Mouse (Mus musculus): ENCODE measurements at regions not wholly inside any gene's neighbourhood (a gene's known extent, or its start where the extent isn't known, plus 50 kb on each side); places are given as distances from the start of the nearest gene placed in this dataset.
A peak's percentile ranks its signal among the peaks of the same experiment; 100 is the strongest.
"Not testable (repeated sequence)": the region's sequence is repeated elsewhere in the genome, so short reads cannot be mapped to it uniquely, and the experiment has no call there.

DNA sequence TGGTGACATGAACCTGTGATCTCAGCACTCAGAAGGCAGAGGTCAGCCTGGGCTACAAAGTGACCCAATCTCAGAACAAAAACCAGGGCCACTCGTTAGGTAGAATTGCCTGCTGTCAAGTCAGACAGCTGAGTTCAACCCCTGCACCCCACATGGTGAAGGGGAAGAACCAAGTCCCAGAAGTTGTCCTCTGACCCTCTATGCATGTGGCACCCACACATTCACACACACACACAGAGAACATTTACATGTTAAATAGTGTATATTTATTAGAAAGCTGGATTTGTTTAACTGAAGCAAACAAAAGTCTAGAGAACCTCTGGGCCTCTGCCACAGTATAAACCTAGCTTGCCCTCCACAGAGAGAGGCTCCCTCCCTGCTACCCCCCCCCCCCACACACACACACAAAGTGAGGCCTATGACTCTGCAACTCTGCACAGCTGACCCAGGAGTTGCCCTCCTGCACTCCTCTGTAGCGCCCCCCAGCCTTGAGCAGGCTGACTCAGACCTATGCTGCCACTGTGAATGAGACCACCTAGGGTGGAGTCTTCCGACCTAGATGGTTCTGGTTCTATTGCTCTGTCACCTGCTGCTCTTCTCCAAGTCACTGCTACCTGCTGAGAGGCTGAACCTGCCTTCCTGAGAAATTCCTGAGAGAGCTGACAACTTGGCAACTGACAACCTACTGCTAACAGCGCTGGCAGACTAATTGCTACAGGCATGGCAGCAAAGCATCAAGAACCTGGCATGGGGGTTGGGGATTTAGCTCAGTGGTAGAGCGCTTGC lies 52.1 kb upstream of the Ier3 start:
- Histone ChIP-seq H3K27me3 (ENCODE audit: control insufficient read depth, insufficient read depth, low read length) (no peaks in the 10 kb centered on the region), H3K36me3 (ENCODE audit: control insufficient read depth, insufficient read depth, low read length) (no peaks in the 10 kb centered on the region), H3K4me3 (no peak overlapping the region), H3K27ac (no peak overlapping the region), H3K4me1 (ENCODE audit: control insufficient read depth, insufficient read depth, low read length) (no peaks in the 10 kb centered on the region), H3K79me2 (replicated peaks; ENCODE audit: control insufficient read depth, insufficient read depth, low read length) (no peaks in the 10 kb centered on the region), H3K9ac (ENCODE audit: low read depth, low read length) (no peak overlapping the region)
- no peak for TF ChIP-seq EP300 (IDR thresholded peaks at IDR 0.05; ENCODE audit: insufficient read depth, low read depth, low read length)
- no peak for TF ChIP-seq POLR2A (IDR thresholded peaks at IDR 0.05; ENCODE audit: insufficient read depth, low read depth, low read length)
- no peak for TF ChIP-seq CTCF (IDR thresholded peaks at IDR 0.05)
- DNase-seq: no peak
- intact Hi-C loops (cut with DNase I): no loop called here
- 85% methylated on average over 5 of the region's 5 CpGs for WGBS

DNA sequence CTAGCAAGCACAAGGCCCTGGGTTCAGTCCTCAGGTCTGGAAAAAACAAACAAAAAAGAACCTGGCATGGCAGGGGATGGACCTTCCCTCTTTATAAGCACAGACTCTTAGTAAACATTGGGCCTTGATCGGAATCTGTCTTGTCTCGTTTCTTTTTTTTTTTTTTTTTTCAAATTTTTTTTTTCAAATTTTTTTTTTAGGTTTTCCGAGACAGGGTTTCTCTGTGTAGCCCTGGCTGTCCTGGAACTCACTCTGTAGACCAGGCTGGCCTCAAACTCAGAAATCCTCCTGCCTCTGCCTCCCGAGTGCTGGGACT lies 51.6 kb upstream of the Ier3 start:
- H3K27ac ChIP-seq; H3K4me1 ChIP-seq (ENCODE audit: control insufficient read depth, insufficient read depth, low read length); H3K9ac ChIP-seq (ENCODE audit: low read depth, low read length); H3K36me3 ChIP-seq (ENCODE audit: control insufficient read depth, insufficient read depth, low read length); intact Hi-C loops (cut with DNase I); H3K79me2 ChIP-seq (replicated peaks; ENCODE audit: control insufficient read depth, insufficient read depth, low read length); DNase-seq; H3K27me3 ChIP-seq (ENCODE audit: control insufficient read depth, insufficient read depth, low read length); H3K4me3 ChIP-seq: not testable (repeated sequence)
- WGBS: 85% methylated on average over 4 of the region's 4 CpGs

DNA sequence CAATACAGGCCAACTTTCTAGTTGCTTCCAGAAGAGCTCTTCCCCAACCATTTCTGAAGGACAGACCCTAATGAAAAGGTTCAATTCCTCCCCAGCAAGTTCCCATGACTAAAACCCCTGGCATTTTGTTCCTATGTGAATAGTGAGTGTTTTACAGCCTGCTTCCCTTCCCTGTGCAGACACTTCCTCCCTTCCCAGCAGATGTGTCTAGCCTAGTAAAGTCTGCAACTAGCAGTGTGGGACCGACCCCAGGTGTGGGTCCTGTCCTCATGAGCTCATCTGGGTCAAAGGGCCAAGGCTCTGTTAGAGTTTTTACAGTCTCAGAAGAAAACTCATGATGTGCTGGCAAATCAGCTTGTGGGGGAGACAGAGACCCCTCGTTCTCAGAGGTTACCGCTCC lies 50.9 kb upstream of the Ier3 start:
- no peaks in the 10 kb centered on the region for H3K79me2 ChIP-seq (replicated peaks; ENCODE audit: control insufficient read depth, insufficient read depth, low read length)
- DNase-seq: no peak
- 72% methylated on average over 3 of the region's 3 CpGs for WGBS
- H3K4me1 ChIP-seq (ENCODE audit: control insufficient read depth, insufficient read depth, low read length): no peaks in the 10 kb centered on the region
- no peak overlapping the region for H3K9ac ChIP-seq (ENCODE audit: low read depth, low read length)
- no peak overlapping the region for H3K4me3 ChIP-seq
- TF ChIP-seq POLR2A (IDR thresholded peaks at IDR 0.05; ENCODE audit: insufficient read depth, low read depth, low read length) (no peak), EP300 (IDR thresholded peaks at IDR 0.05; ENCODE audit: insufficient read depth, low read depth, low read length) (no peak), CTCF (IDR thresholded peaks at IDR 0.05) (no peak)
- intact Hi-C loops (cut with DNase I): no loop called here
- no peaks in the 10 kb centered on the region for H3K27me3 ChIP-seq (ENCODE audit: control insufficient read depth, insufficient read depth, low read length)
- H3K27ac ChIP-seq: no peak overlapping the region
- no peaks in the 10 kb centered on the region for H3K36me3 ChIP-seq (ENCODE audit: control insufficient read depth, insufficient read depth, low read length)

DNA sequence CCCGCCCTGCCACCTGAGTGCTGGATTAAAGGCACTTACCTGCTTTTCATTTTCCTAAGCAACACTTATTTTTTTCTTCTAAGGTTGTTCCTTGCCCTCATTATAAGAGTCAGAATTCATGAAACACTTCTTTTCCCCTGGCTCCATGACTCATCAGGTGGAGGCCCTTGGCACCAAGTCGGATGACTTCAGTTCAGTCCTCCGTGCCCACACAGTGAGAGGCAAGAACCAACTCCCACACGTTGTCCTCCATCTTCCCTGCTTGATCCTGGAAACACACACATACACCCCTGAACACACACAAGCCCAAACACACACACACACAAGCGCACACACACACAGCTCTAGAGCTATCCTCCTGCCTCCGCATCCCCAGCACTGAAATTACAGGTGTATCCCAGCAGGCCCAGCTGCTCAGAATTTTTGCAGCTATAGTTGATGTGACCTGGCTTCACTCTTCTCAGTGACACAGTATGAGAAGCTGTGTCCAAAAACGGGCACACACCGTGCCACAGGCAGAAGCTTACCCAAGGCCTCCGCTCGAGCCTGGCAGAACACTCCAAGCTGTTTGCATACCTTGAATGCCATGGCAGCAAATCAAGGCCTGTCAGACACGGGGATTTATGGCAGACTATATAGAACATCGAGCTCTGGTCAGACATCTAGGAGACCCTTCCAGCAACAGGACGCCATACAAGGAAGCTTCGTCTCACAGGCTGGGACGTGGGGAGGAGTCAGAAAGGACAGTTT lies 49.7 kb upstream of the Ier3 start:
- Histone ChIP-seq H3K79me2 (replicated peaks; ENCODE audit: control insufficient read depth, insufficient read depth, low read length) (no peaks in the 10 kb centered on the region), H3K27me3 (ENCODE audit: control insufficient read depth, insufficient read depth, low read length) (no peaks in the 10 kb centered on the region), H3K36me3 (ENCODE audit: control insufficient read depth, insufficient read depth, low read length) (no peaks in the 10 kb centered on the region; the same call in 1 of the 2 replicates), H3K4me3 (no peak overlapping the region), H3K4me1 (ENCODE audit: control insufficient read depth, insufficient read depth, low read length) (peaks cover under 1% of the 10 kb centered on the region), H3K9ac (ENCODE audit: low read depth, low read length) (no peak overlapping the region), H3K27ac (peak overlapping the region; percentile 33)
- intact Hi-C loops (cut with DNase I): no loop called here
- no peak for DNase-seq
- TF ChIP-seq EP300 (IDR thresholded peaks at IDR 0.05; ENCODE audit: insufficient read depth, low read depth, low read length) (0 out of 2 replicates have a peak, but pooled peaks have one; percentile 57), CTCF (IDR thresholded peaks at IDR 0.05) (no peak), POLR2A (IDR thresholded peaks at IDR 0.05; ENCODE audit: insufficient read depth, low read depth, low read length) (0 out of 2 replicates have a peak, but pooled peaks have one; percentile 17)
- 65% methylated on average over 15 of the region's 15 CpGs for WGBS

All from heart, adult 2 months (tissue).